Mouse (Mus musculus) forebrain, postnatal 0 days (tissue): ENCODE measurements around the gene Krtap4-1. TPM values are rescaled to one million over a fixed set of nuclear protein-coding genes. Genes with fewer than 3 reads are reported as not detected.

Source experiments
- ATAC-seq: fragments of 200-750 bp; cut with Nextera tagmentation; 2 replicates; pipeline ENCODE4 v1.8.0; 2017; ENCODE audit warnings: mild to moderate bottlenecking, moderate library complexity
- DNase-seq: peaks from one replicate; pipeline ENCODE4 v3.0.0-alpha.2; 2015
- H3K27ac ChIP-seq: fragments of 300-500 bp; sonication (generic); 2 replicates; pipeline ENCODE4 v1.5.1; 2014; ENCODE audit warnings: low read depth, mild to moderate bottlenecking, antibody characterized with exemption, low read length, moderate library complexity, mixed read lengths
- H3K27me3 ChIP-seq: fragments of 300-500 bp; sonication (generic); 2 replicates; pipeline ENCODE4 v1.6.1; 2014; ENCODE audit warnings: mild to moderate bottlenecking, low read length, mixed read lengths; ENCODE audit not compliant: insufficient read depth
- H3K36me3 ChIP-seq: fragments of 300-500 bp; sonication (generic); 2 replicates; pipeline ENCODE4 v1.6.1; 2014; ENCODE audit warnings: mild to moderate bottlenecking, moderate library complexity; ENCODE audit not compliant: insufficient read depth
- H3K4me1 ChIP-seq: fragments of 300-500 bp; sonication (generic); 2 replicates; pipeline ENCODE4 v1.6.1; 2014; ENCODE audit warnings: antibody characterized with exemption; ENCODE audit not compliant: insufficient read depth
- H3K4me2 ChIP-seq: fragments of 300-500 bp; sonication (generic); 2 replicates; pipeline ENCODE4 v1.6.1; 2014; ENCODE audit warnings: low read depth, mild to moderate bottlenecking, moderate library complexity
- H3K4me3 ChIP-seq: fragments of 300-500 bp; sonication (generic); 2 replicates; pipeline ENCODE4 v1.5.1; 2014; ENCODE audit warnings: low read depth, low read length, mixed read lengths
- H3K9ac ChIP-seq: fragments of 300-500 bp; sonication (generic); 2 replicates; pipeline ENCODE4 v1.6.1; 2014; ENCODE audit warnings: mild to moderate bottlenecking
- H3K9me3 ChIP-seq: fragments of 300-500 bp; sonication (generic); 2 replicates; pipeline ENCODE4 v1.6.1; 2016; ENCODE audit warnings: low read length
- CTCF ChIP-seq: sonication (generic); IDR thresholded peaks from 2 replicates; pipeline ENCODE4 v1.5.1; 2016; ENCODE audit warnings: antibody characterized with exemption, control low read depth, low read depth
- whole genome bisulfite sequencing: fragments of 180-500 bp; shearing (Covaris S2); extraction: QIAGEN DNeasy Blood & Tissue Kit; methylation state at CpG from one replicate; pipeline ENCODE4 v1.1.7; 2014; 5-methylcytosine and 5-hydroxymethylcytosine counted together
- polyA plus RNA-seq: library from polyadenylated mRNA; unstranded; fragments of >200 nt; fragmentation: Nextera tagmentation; extraction: Ambion mirVana; gene quantifications from 2 replicates; pipeline ENCODE4 v1.2.1, GENCODE M21; 2015
- total RNA-seq: library from RNA; depleted of rRNA; stranded (reverse); fragments of >200 nt; gene quantifications from 2 replicates; pipeline ENCODE4 v1.2.3, GENCODE M21; 2014; rRNA removed

Krtap4-1 gene
- total and polyA plus RNA-seq, 2 experiments from 2014 or later = not detected

DNA sequence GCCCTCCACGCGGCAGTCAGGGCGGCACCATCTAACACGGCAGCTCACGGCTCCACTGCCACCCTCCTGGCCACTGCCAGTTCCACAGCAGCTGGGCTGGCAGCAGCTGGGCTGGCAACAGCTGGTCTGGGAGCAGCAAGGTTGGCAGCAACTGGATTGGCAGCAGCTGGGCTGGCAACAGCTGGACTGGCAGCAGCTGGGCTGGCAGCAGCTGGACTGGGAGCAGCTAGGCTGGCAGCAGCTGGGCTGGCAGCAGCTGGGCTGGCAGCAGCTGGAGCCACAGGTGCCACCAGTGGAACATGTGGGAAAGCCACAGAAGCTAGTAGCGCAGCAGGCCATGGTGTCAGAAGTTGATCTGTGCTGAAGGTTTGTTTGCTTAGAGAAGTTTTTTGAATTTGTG is 37.1 kb downstream of the Krtap4-1 start, which contains the start of gene Krtap1-3:
Krtap1-3 (minus strand) TSS at position 359 of the 400 bp plus-strand sequence.
- no peak for DNase-seq
- H3K4me2 ChIP-seq = no peak within 1 kb of the TSS
- H3K9me3 ChIP-seq = no peaks in the 10 kb centered on the region
- no peak for ATAC-seq
- no peak within 1 kb of the TSS for H3K9ac ChIP-seq
- no peak within 1 kb of the TSS for H3K4me3 ChIP-seq
- H3K4me1 ChIP-seq = no peaks in the 10 kb centered on the region
- 81% methylated on average over 6 of the region's 6 CpGs for WGBS
- H3K36me3 ChIP-seq = no peaks in the 10 kb centered on the region
- no peak within 1 kb of the TSS for H3K27ac ChIP-seq
- no peaks in the 10 kb centered on the region for H3K27me3 ChIP-seq
- no peak for TF ChIP-seq CTCF

DNA sequence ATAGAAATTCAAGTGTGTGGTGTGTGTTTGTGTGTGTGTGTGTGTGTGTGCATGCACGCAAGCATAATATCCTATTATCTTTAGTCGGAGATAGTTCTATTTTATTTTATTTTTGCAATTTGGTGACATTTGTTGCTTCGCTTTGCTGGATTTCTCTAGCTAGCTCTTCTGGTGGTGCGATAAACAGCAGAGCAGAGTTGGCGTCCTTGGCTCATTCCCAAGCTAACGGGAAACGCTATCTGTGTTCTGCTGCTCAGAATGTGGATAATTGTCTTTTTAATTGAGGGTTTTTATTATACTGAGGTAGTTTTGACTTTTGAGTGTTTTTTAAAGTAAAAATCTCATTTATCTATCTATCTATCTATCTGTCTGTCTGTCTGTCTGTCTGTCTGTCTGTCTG is 42.9 kb downstream of the Krtap4-1 start:
- ATAC-seq (no peak), DNase-seq (peak; percentile 24)
- Histone ChIP-seq H3K4me2 (no peak overlapping the region), H3K9ac (no peak overlapping the region), H3K27ac (no peak overlapping the region), H3K9me3 (no peaks in the 10 kb centered on the region), H3K36me3 (no peaks in the 10 kb centered on the region), H3K27me3 (no peaks in the 10 kb centered on the region), H3K4me1 (no peaks in the 10 kb centered on the region), H3K4me3 (no peak overlapping the region)
- TF ChIP-seq CTCF = no peak
- WGBS = 59% methylated on average over 7 of the region's 7 CpGs

DNA sequence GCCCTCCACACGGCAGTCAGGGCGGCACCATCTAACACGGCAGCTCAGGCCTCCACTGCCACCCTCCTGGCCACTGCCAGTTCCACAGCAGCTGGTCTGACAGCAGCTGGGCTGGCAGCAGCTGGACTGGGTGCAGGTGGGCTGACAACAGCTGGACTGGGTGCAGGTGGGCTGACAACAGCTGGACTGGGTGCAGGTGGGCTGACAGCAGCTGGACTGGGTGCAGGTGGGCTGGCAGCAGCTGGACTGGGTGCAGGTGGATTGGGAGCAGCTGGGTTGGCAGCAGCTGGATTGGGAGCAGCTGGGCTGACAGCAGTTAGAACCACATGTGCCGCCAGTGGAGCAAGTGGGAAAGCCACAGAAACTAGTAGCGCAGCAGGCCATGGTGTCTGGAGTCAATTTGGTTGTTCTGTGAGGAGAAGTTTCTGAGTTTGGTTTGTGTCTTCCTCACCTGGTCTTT is 44.8 kb downstream of the Krtap4-1 start, which contains the start of gene Krtap1-4:
Krtap1-4 (minus strand) TSS at position 410 of the 460 bp plus-strand sequence.
- no peak for ATAC-seq
- Histone ChIP-seq H3K27me3 (no peaks in the 10 kb centered on the region), H3K4me2 (no peak within 1 kb of the TSS), H3K4me1 (no peaks in the 10 kb centered on the region), H3K9ac (no peak within 1 kb of the TSS), H3K27ac (no peak within 1 kb of the TSS), H3K4me3 (no peak within 1 kb of the TSS), H3K36me3 (no peaks in the 10 kb centered on the region), H3K9me3 (no peaks in the 10 kb centered on the region)
- no peak for TF ChIP-seq CTCF
- DNase-seq = no peak
- 80% methylated on average over 5 of the region's 5 CpGs for WGBS

DNA sequence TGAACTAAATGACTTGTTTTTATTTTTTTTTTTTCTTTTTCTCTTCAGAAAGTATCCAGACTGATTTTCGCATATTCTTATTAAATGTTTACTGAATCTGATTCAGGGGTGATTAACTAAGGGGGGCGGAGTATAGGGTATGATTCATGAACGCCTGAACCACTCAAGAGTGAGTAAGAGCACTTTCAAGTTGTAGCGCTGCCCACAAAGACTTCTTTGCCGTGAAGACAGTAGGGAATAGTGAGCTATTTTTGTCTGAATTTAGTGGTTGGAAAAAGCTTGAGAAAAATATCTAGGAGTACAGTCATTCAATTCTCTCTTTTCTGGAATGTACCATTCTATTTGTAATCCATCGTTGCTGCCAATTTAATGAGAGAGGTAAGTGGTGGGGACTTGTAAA is 46.5 kb downstream of the Krtap4-1 start:
- H3K9me3 ChIP-seq = no peaks in the 10 kb centered on the region
- WGBS = 65% methylated on average over 6 of the region's 6 CpGs
- ATAC-seq = no peak
- no peak for TF ChIP-seq CTCF
- H3K36me3 ChIP-seq = no peaks in the 10 kb centered on the region
- no peak overlapping the region for H3K9ac ChIP-seq
- no peak for DNase-seq
- no peaks in the 10 kb centered on the region for H3K4me1 ChIP-seq
- no peaks in the 10 kb centered on the region for H3K27me3 ChIP-seq
- H3K4me3 ChIP-seq = no peak overlapping the region
- H3K27ac ChIP-seq = no peak overlapping the region
- no peak overlapping the region for H3K4me2 ChIP-seq

DNA sequence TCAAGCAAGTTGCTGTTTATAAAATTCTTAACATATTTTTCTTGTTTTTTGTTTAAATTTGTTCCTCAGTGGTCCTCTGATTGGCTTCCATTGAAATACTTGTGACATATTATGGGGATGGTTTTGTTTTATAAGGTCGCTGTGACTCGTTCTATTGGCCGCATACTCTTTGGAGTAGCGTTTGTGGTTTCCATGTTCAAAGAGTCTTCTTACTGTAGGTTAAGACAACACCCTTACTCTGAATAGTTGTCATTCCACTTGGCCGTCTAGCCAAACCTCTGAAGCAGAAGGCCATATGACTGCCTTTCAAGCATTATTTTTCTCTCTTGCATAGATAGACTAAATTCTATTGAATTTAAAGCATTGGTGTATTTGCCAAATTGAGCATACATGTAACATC is 47.0 kb downstream of the Krtap4-1 start:
- Histone ChIP-seq H3K4me3 (no peak overlapping the region), H3K4me1 (no peaks in the 10 kb centered on the region), H3K27ac (no peak overlapping the region), H3K9me3 (no peaks in the 10 kb centered on the region), H3K27me3 (no peaks in the 10 kb centered on the region), H3K9ac (no peak overlapping the region), H3K36me3 (no peaks in the 10 kb centered on the region), H3K4me2 (no peak overlapping the region)
- 88% methylated on average over 5 of the region's 5 CpGs for WGBS
- DNase-seq (no peak), ATAC-seq (no peak)
- no peak for TF ChIP-seq CTCF

DNA sequence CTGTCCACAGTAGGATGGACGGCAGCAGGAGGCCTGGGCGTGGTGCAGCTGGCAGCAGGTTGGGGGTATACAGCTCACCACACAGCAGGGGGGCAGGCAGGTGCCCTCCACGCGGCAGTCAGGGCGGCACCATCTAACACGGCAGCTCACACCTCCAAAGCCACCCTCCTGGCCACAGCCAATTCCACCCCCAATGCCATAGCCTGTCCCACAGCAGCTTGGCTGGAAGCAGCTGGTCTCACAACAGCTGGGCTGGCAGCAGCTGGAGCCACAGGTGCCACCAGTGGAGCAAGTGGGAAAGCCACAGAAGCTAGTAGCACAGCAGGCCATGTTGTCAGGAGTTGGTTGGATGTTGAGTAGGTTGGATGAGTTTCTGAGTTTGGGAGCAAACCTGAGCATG is 47.4 kb downstream of the Krtap4-1 start, which contains the start of gene Krtap1-5:
Krtap1-5 (minus strand) TSS at position 381 of the 400 bp plus-strand sequence.
- H3K4me3 ChIP-seq = no peak within 1 kb of the TSS
- H3K27ac ChIP-seq = no peak within 1 kb of the TSS
- no peaks in the 10 kb centered on the region for H3K9me3 ChIP-seq
- H3K36me3 ChIP-seq = no peaks in the 10 kb centered on the region
- ATAC-seq (no peak), DNase-seq (no peak)
- H3K4me2 ChIP-seq = no peak within 1 kb of the TSS
- no peaks in the 10 kb centered on the region for H3K27me3 ChIP-seq
- H3K9ac ChIP-seq = no peak within 1 kb of the TSS
- WGBS = 88% methylated on average over 6 of the region's 6 CpGs
- TF ChIP-seq CTCF = no peak
- no peaks in the 10 kb centered on the region for H3K4me1 ChIP-seq

Other genes starting within 250 kb of the Krtap4-1 start
Only the 30 nearest of the 38 such genes appear.
- gene Krt23, start 135.1 kb downstream of the Krtap4-1 start, total RNA-seq = 0.08 TPM in 1 of 2 replicates, not detected in the other
- gene Krt23, start 135.1 kb downstream of the Krtap4-1 start, polyA plus RNA-seq = 0.20 and 0.53 TPM in 2 replicates
- not detected in 2 replicates for gene Krt39, start 106.9 kb downstream of the Krtap4-1 start, total RNA-seq
- not detected in 2 replicates for gene Krt39, start 106.9 kb downstream of the Krtap4-1 start, polyA plus RNA-seq
- gene Krt40, start 85.1 kb downstream of the Krtap4-1 start, total RNA-seq = not detected in 2 replicates
- not detected in 2 replicates for gene Krt40, start 85.1 kb downstream of the Krtap4-1 start, polyA plus RNA-seq
- gene Krtap3-3, start 77.4 kb downstream of the Krtap4-1 start, total RNA-seq = not detected in 2 replicates
- not detected in 2 replicates for gene Krtap3-3, start 77.4 kb downstream of the Krtap4-1 start, polyA plus RNA-seq
- not detected in 2 replicates for gene Krtap3-2, start 71.4 kb downstream of the Krtap4-1 start, total RNA-seq
- not detected in 2 replicates for gene Krtap3-2, start 71.4 kb downstream of the Krtap4-1 start, polyA plus RNA-seq
- not detected in 2 replicates for gene Gm11939, start 68.8 kb downstream of the Krtap4-1 start, total RNA-seq
- not detected in 2 replicates for gene Gm11939, start 68.8 kb downstream of the Krtap4-1 start, polyA plus RNA-seq
- not detected in 2 replicates for gene Krtap3-1, start 61.6 kb downstream of the Krtap4-1 start, total RNA-seq
- gene Krtap3-1, start 61.6 kb downstream of the Krtap4-1 start, polyA plus RNA-seq = not detected in 2 replicates
- gene Krtap1-5, start 47.2 kb downstream of the Krtap4-1 start, total RNA-seq = not detected in 2 replicates
- not detected in 2 replicates for gene Krtap1-5, start 47.2 kb downstream of the Krtap4-1 start, polyA plus RNA-seq
- gene Krtap1-4, start 44.6 kb downstream of the Krtap4-1 start, total RNA-seq = not detected in 2 replicates
- gene Krtap1-4, start 44.6 kb downstream of the Krtap4-1 start, polyA plus RNA-seq = not detected in 2 replicates
- gene Krtap1-3, start 36.9 kb downstream of the Krtap4-1 start, total RNA-seq = not detected in 2 replicates
- not detected in 2 replicates for gene Krtap1-3, start 36.9 kb downstream of the Krtap4-1 start, polyA plus RNA-seq
- gene Krtap9-3, start 30.1 kb downstream of the Krtap4-1 start, total RNA-seq = not detected in 2 replicates
- not detected in 2 replicates for gene Krtap9-3, start 30.1 kb downstream of the Krtap4-1 start, polyA plus RNA-seq
- not detected in 2 replicates for gene Gm11938, start 24.9 kb downstream of the Krtap4-1 start, total RNA-seq
- not detected in 2 replicates for gene Gm11938, start 24.9 kb downstream of the Krtap4-1 start, polyA plus RNA-seq
- not detected in 2 replicates for gene Gm11937, start 18.0 kb downstream of the Krtap4-1 start, total RNA-seq
- gene Gm11937, start 18.0 kb downstream of the Krtap4-1 start, polyA plus RNA-seq = not detected in 2 replicates
- not detected in 2 replicates for gene Krtap2-4, start 13.4 kb downstream of the Krtap4-1 start, total RNA-seq
- gene Krtap2-4, start 13.4 kb downstream of the Krtap4-1 start, polyA plus RNA-seq = not detected in 2 replicates
- gene Gm11562, start 7.8 kb downstream of the Krtap4-1 start, total RNA-seq = not detected in 2 replicates
- gene Gm11562, start 7.8 kb downstream of the Krtap4-1 start, polyA plus RNA-seq = not detected in 2 replicates
- not detected in 2 replicates for gene Krtap4-2, start 6.8 kb upstream of the Krtap4-1 start, total RNA-seq
- gene Krtap4-2, start 6.8 kb upstream of the Krtap4-1 start, polyA plus RNA-seq = not detected in 2 replicates
- not detected in 2 replicates for gene Krtap4-7, start 15.9 kb upstream of the Krtap4-1 start, total RNA-seq
- gene Krtap4-7, start 15.9 kb upstream of the Krtap4-1 start, polyA plus RNA-seq = not detected in 2 replicates
- not detected in 2 replicates for gene Gm11555, start 22.0 kb upstream of the Krtap4-1 start, total RNA-seq
- not detected in 2 replicates for gene Gm11555, start 22.0 kb upstream of the Krtap4-1 start, polyA plus RNA-seq
- not detected in 2 replicates for gene Gm11563, start 30.7 kb upstream of the Krtap4-1 start, total RNA-seq
- gene Gm11563, start 30.7 kb upstream of the Krtap4-1 start, polyA plus RNA-seq = not detected in 2 replicates
- not detected in 2 replicates for gene Krtap4-6, start 37.7 kb upstream of the Krtap4-1 start, total RNA-seq
- gene Krtap4-6, start 37.7 kb upstream of the Krtap4-1 start, polyA plus RNA-seq = not detected in 2 replicates
- gene Gm14190, start 62.5 kb upstream of the Krtap4-1 start, total RNA-seq = not detected in 2 replicates
- gene Gm14190, start 62.5 kb upstream of the Krtap4-1 start, polyA plus RNA-seq = not detected in 2 replicates
- not detected in 2 replicates for gene Gm14180, start 106.1 kb upstream of the Krtap4-1 start, total RNA-seq
- not detected in 2 replicates for gene Gm14180, start 106.1 kb upstream of the Krtap4-1 start, polyA plus RNA-seq
- not detected in 2 replicates for gene Gm11595, start 144.7 kb upstream of the Krtap4-1 start, total RNA-seq
- gene Gm11595, start 144.7 kb upstream of the Krtap4-1 start, polyA plus RNA-seq = not detected in 2 replicates
- not detected in 2 replicates for gene Krtap4-8, start 152.5 kb upstream of the Krtap4-1 start, total RNA-seq
- not detected in 2 replicates for gene Krtap4-8, start 152.5 kb upstream of the Krtap4-1 start, polyA plus RNA-seq
- not detected in 2 replicates for gene Krtap4-9, start 157.0 kb upstream of the Krtap4-1 start, total RNA-seq
- gene Krtap4-9, start 157.0 kb upstream of the Krtap4-1 start, polyA plus RNA-seq = not detected in 2 replicates
- gene Gm11596, start 165.2 kb upstream of the Krtap4-1 start, total RNA-seq = not detected in 2 replicates
- not detected in 2 replicates for gene Gm11596, start 165.2 kb upstream of the Krtap4-1 start, polyA plus RNA-seq
- not detected in 2 replicates for gene Gm11569, start 170.7 kb upstream of the Krtap4-1 start, total RNA-seq
- gene Gm11569, start 170.7 kb upstream of the Krtap4-1 start, polyA plus RNA-seq = not detected in 2 replicates
- not detected in 2 replicates for gene Gm11554, start 176.2 kb upstream of the Krtap4-1 start, total RNA-seq
- not detected in 2 replicates for gene Gm11554, start 176.2 kb upstream of the Krtap4-1 start, polyA plus RNA-seq
- gene Krtap4-13, start 181.7 kb upstream of the Krtap4-1 start, total RNA-seq = 0.33 TPM in 1 of 2 replicates, not detected in the other
- not detected in 2 replicates for gene Krtap4-13, start 181.7 kb upstream of the Krtap4-1 start, polyA plus RNA-seq
- gene Gm11564, start 187.4 kb upstream of the Krtap4-1 start, total RNA-seq = not detected in 2 replicates
- not detected in 2 replicates for gene Gm11564, start 187.4 kb upstream of the Krtap4-1 start, polyA plus RNA-seq